30 mouse cellular contexts compared by ENCODE assay signal in genomic region chr6:28635531-28636348, GRCm38 (mm10).
DNase-seq lines count a peak whose midpoint lies in the region; ATAC-seq lines count a peak whose summit lies in the region.
"Had no signal": no experiment of that assay in that cellular context is flagged by ENCODE, and none has a peak within 500 bp of the region (broad histone marks: within the 10 kb centered on the region; RNA-seq: fewer than 3 reads in every experiment).

No protein-coding gene starts in this region.

- peak; percentile 31; the same call in 1 of the 2 replicates for ATAC-seq in erythroblast, adult 5-6 weeks (replicated peaks; ENCODE audit: low FRiP score, poor library complexity, severe bottlenecking)
- peak; percentile 72 for ATAC-seq in liver, embryonic 15.5 days (ENCODE audit: insufficient read depth)
- no peak for ATAC-seq in kidney, embryonic 15.5 days (replicated peaks; ENCODE audit: low FRiP score)
- ATAC-seq: forebrain, embryonic 16.5 days; midbrain, embryonic 16.5 days had no signal

- no peak overlapping the region for H3K4me2 ChIP-seq in liver, embryonic 15.5 days
- no peak overlapping the region for H3K4me2 ChIP-seq in kidney, embryonic 15.5 days
- H3K4me2 ChIP-seq: embryonic facial prominence, embryonic 12.5 days; heart, embryonic 13.5 days; hindbrain, embryonic 14.5 days; lung, embryonic 14.5 days; midbrain, embryonic 11.5 days; neural tube, embryonic 12.5 days had no signal

- no peaks in the 10 kb centered on the region for H3K36me3 ChIP-seq in liver, embryonic 15.5 days (replicated peaks)
- H3K36me3 ChIP-seq in kidney, embryonic 15.5 days = no peaks in the 10 kb centered on the region
- H3K36me3 ChIP-seq: embryonic facial prominence, embryonic 12.5 days; heart, embryonic 13.5 days; neural tube, embryonic 12.5 days had no signal

- no peak overlapping the region for H3K4me3 ChIP-seq in liver, embryonic 15.5 days (replicated peaks)
- H3K4me3 ChIP-seq in kidney, embryonic 15.5 days (replicated peaks) = no peak overlapping the region
- H3K4me3 ChIP-seq: embryonic facial prominence, embryonic 12.5 days; gastrocnemius, adult 2 months; heart, adult 2 months; heart, embryonic 13.5 days; neural tube, embryonic 12.5 days had no signal

- H3K27ac ChIP-seq in liver, embryonic 15.5 days (replicated peaks) = peak overlapping the region; percentile 10; the same call in 1 of the 2 replicates
- H3K27ac ChIP-seq in kidney, embryonic 15.5 days = no peak overlapping the region
- H3K27ac ChIP-seq: embryonic facial prominence, embryonic 12.5 days; gastrocnemius, adult 2 months; heart, adult 2 months; heart, embryonic 13.5 days; hindbrain, embryonic 14.5 days; neural tube, embryonic 12.5 days had no signal

- WGBS in liver, embryonic 15.5 days (ENCODE audit: insufficient replicate concordance) = 48% methylated on average over 6 of the region's 6 CpGs
- 69% methylated on average over 6 of the region's 6 CpGs for WGBS in kidney, embryonic 15.5 days

- peaks cover 29% of the 10 kb centered on the region for H3K4me1 ChIP-seq in liver, embryonic 15.5 days (replicated peaks)
- peaks cover 12% of the 10 kb centered on the region; the same call in 1 of the 2 replicates for H3K4me1 ChIP-seq in kidney, embryonic 15.5 days

- DNase-seq in heart, adult 11 months = peak; percentile 85
- no peak for DNase-seq in heart, adult 8-10 months (ENCODE audit: low spot score)
- DNase-seq in kidney, postnatal 36 days = no peak
- no peak for DNase-seq in adrenal gland, adult (ENCODE audit: inconsistent age in 2 of 2, low spot score in 1 of 2)
- DNase-seq: adrenal gland, postnatal 10 days; cerebellum, adult 11 months; cerebellum, adult 9-10 months; cerebellum, postnatal 36 days; embryo, embryonic 11 days; gastrocnemius, adult 2 months; gastrocnemius, postnatal 36 days; heart, adult 2 months; heart, postnatal 10 days; kidney, adult 18-20 months; left cerebral cortex, postnatal 4 days; lung, embryonic 14.5 days; lung, postnatal 14 days; right cerebral cortex, adult 18-20 months; spleen, adult 18-20 months; thymus, postnatal 14 days had no signal

- H3K27me3 ChIP-seq in liver, embryonic 15.5 days = no peaks in the 10 kb centered on the region
- no peaks in the 10 kb centered on the region for H3K27me3 ChIP-seq in kidney, embryonic 15.5 days
- H3K27me3 ChIP-seq: embryonic facial prominence, embryonic 12.5 days; heart, embryonic 13.5 days; neural tube, embryonic 12.5 days had no signal

- H3K9me3 ChIP-seq in liver, embryonic 15.5 days (replicated peaks) = no peaks in the 10 kb centered on the region
- no peaks in the 10 kb centered on the region for H3K9me3 ChIP-seq in kidney, embryonic 15.5 days (replicated peaks)
- H3K9me3 ChIP-seq: embryonic facial prominence, embryonic 12.5 days; heart, embryonic 13.5 days; neural tube, embryonic 12.5 days had no signal

- H3K9ac ChIP-seq in liver, embryonic 15.5 days = no peak overlapping the region
- H3K9ac ChIP-seq in kidney, embryonic 15.5 days = no peak overlapping the region
- H3K9ac ChIP-seq: embryonic facial prominence, embryonic 12.5 days; heart, embryonic 13.5 days; hindbrain, embryonic 14.5 days; lung, embryonic 14.5 days; neural tube, embryonic 12.5 days had no signal
